Mouse (Mus musculus): Measurements from ENCODE around the gene Pramel3.
"Not testable (repeated sequence)": the region's sequence is repeated elsewhere in the genome, so short reads cannot be mapped to it uniquely, and the experiment has no call there.

The Pramel3 gene

GRCm38 (mm10) chrX:135302007-135302406, at the start of gene Pramel3:
Gene Pramel3 (plus strand): TSS chrX:135302307.
- DNase-seq (ENCODE audit: low spot score in 2 of 2), result not testable (repeated sequence)

DNA sequence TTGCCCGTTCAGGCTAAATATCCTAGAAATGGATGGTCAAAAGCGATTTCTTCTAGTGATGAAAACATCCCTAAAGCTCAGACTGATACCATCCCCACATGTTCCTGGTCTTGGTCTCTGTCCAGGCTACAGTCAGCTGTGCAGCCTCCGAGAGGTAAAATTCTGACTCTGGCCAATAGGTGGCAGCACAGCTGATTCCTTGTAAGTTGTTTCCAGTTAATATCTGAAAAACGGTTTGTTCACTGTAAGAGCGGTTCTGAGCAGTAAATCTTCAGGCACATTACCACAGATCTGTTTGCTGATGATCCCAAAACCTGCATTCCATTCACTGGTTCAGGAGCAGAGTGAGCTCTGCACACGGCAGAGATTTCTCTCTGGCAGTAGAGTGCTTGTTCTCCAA, 58.6 kb downstream of the Pramel3 start:
- DNase-seq (ENCODE audit: low spot score in 2 of 2), result not testable (repeated sequence)

- not testable (repeated sequence) for DNase-seq (ENCODE audit: low spot score in 2 of 2)
Measured at GRCm38 (mm10) chrX:135361943-135362342, 59.8 kb downstream of the Pramel3 start.
